Mouse (Mus musculus) lung, embryonic 14.5 days (tissue): ENCODE results near the gene Fgfr2. TPM values are rescaled to one million over a fixed set of nuclear protein-coding genes. Genes with fewer than 3 reads are reported as not detected.
A peak's percentile ranks its signal among the peaks of the same experiment; 100 is the strongest.

Experiments used
- ATAC-seq: fragments of 200-750 bp; cut with Nextera tagmentation; 2 replicates; pipeline ENCODE4 v1.8.0; 2017; ENCODE audit warnings: mild to moderate bottlenecking, moderate TSS enrichment, moderate library complexity; ENCODE audit not compliant: insufficient read depth
- DNase-seq: peaks from one replicate; pipeline ENCODE4 v3.0.0-alpha.2; 2015
- H3K27ac ChIP-seq: fragments of 300-500 bp; sonication (generic); 2 replicates; pipeline ENCODE4 v1.5.1; 2014; ENCODE audit warnings: low read depth, mild to moderate bottlenecking, moderate library complexity
- H3K27me3 ChIP-seq: fragments of 300-500 bp; sonication (generic); 2 replicates; pipeline ENCODE4 v1.6.1; 2014; ENCODE audit warnings: low read length, control low read depth; ENCODE audit not compliant: insufficient read depth
- H3K36me3 ChIP-seq: fragments of 300-500 bp; sonication (generic); 2 replicates; pipeline ENCODE4 v1.6.1; 2014; ENCODE audit warnings: control low read depth; ENCODE audit not compliant: insufficient read depth
- H3K4me1 ChIP-seq: fragments of 300-500 bp; sonication (generic); 2 replicates; pipeline ENCODE4 v1.6.1; 2014; ENCODE audit warnings: antibody characterized with exemption, control low read depth; ENCODE audit not compliant: insufficient read depth
- H3K4me2 ChIP-seq: fragments of 300-500 bp; sonication (generic); 2 replicates; pipeline ENCODE4 v1.6.1; 2014; ENCODE audit warnings: mild to moderate bottlenecking
- H3K4me3 ChIP-seq: fragments of 300-500 bp; sonication (generic); 2 replicates; pipeline ENCODE4 v1.5.1; 2014; ENCODE audit warnings: low read depth, low read length
- H3K9ac ChIP-seq: fragments of 300-500 bp; sonication (generic); 2 replicates; pipeline ENCODE4 v1.6.1; 2014
- H3K9me3 ChIP-seq: fragments of 300-500 bp; sonication (generic); 2 replicates; pipeline ENCODE4 v1.6.1; 2016; ENCODE audit warnings: low read depth, low read length, control low read depth
- CTCF ChIP-seq: IDR thresholded peaks from 2 replicates; pipeline ENCODE4 v1.5.1; 2016; ENCODE audit warnings: antibody characterized with exemption, low read depth
- WGBS: fragments of 180-500 bp; shearing (Covaris S2); extraction: QIAGEN DNeasy Blood & Tissue Kit; methylation state at CpG from one replicate; pipeline ENCODE4 v1.1.7; 2014; 5-methylcytosine and 5-hydroxymethylcytosine counted together
- polyA plus RNA-seq: library from polyadenylated mRNA; unstranded; fragments of >200 nt; fragmentation: Nextera tagmentation; extraction: Ambion mirVana; gene quantifications from 2 replicates; pipeline ENCODE4 v1.2.1, GENCODE M21; 2014

Gene Fgfr2
- polyA plus RNA-seq, 1 experiment from 2014 or later: 179 TPM

DNA sequence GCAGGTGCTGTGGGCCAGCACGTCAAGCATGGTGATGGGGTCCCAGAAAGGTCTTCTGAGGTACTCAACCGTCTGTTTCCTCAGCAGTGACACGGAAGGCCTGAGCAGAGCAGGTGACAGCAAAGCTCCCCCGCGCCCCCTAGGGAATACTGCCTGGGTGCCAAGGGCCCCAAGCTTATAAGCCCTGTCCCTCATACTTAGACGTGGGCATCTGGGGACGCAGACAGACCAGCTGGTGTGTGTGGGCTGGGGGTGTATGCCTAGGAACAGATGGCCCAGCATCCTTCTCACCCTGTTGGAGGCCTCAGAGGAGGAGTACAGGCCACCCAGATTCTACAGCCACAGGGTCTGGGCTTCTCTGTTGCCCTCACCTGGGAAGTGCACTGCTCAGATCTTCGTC lies 402.6 kb downstream of the Fgfr2 start:
- DNase-seq: no peak
- no peak overlapping the region; the same call in 1 of the 2 replicates for H3K27ac ChIP-seq
- no peak overlapping the region for H3K4me3 ChIP-seq
- no peaks in the 10 kb centered on the region for H3K27me3 ChIP-seq
- 0 out of 2 replicates have a peak, but pooled peaks cover under 1% of the 10 kb centered on the region for H3K36me3 ChIP-seq
- no peaks in the 10 kb centered on the region for H3K9me3 ChIP-seq
- H3K4me2 ChIP-seq: no peak overlapping the region
- 75% methylated on average over 8 of the region's 8 CpGs for WGBS
- peaks cover 3% of the 10 kb centered on the region; the same call in 1 of the 2 replicates for H3K4me1 ChIP-seq
- no peak for TF ChIP-seq CTCF
- no peak overlapping the region for H3K9ac ChIP-seq
- ATAC-seq: no peak

DNA sequence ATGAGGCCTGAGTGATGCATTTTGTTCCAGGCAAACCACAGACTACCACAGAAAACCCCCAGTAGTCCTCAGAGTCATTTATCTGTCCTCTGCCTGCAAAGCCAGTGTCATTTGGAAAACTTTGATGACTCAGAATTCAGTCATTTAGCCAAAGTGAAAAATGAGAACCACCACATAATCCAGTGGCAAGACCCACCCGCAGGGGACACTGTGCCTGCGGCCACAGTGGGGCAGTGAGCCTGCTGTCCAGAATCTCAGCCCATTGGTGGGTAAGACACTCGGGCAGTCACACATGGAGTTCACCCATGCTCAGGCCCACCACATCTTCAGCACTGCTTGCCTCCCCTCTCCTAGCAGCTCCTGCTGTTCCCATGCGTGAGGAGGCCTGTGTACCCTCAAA lies 403.6 kb downstream of the Fgfr2 start:
- no peak overlapping the region for H3K4me3 ChIP-seq
- ATAC-seq (no peak), DNase-seq (no peak)
- no peak for TF ChIP-seq CTCF
- no peaks in the 10 kb centered on the region for H3K27me3 ChIP-seq
- no peak overlapping the region for H3K4me2 ChIP-seq
- H3K9me3 ChIP-seq: no peaks in the 10 kb centered on the region
- no peak overlapping the region for H3K27ac ChIP-seq
- H3K36me3 ChIP-seq: peaks cover 6% of the 10 kb centered on the region
- WGBS: 88% methylated on average over 4 of the region's 4 CpGs
- no peak overlapping the region for H3K9ac ChIP-seq
- H3K4me1 ChIP-seq: peaks cover 3% of the 10 kb centered on the region; the same call in 1 of the 2 replicates

DNA sequence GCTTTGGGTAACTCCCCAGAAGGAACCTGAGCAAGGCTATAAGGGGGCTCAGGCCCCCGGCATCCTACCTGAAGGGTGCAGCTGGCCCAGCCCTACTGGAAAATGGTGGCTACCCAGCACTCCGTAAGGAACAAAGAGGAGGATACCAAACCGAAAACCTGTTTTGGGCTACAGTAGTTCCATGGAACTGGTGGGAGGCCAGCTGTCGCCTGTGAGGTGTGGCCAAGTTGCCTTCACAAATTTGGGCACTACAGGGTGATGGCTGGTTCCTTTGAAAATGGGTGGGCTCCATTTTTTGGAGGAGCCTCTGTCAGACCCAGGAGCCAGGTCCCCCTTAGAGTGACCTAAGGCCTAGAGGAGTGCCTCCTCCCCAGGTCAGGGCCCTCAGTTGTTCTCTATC lies 407.9 kb downstream of the Fgfr2 start:
- no peak for TF ChIP-seq CTCF
- H3K27ac ChIP-seq: peak overlapping the region; percentile 75; the same call in 1 of the 2 replicates
- DNase-seq (no peak), ATAC-seq (no peak)
- no peaks in the 10 kb centered on the region for H3K9me3 ChIP-seq
- H3K4me3 ChIP-seq: no peak overlapping the region
- no peak overlapping the region for H3K4me2 ChIP-seq
- no peak overlapping the region for H3K9ac ChIP-seq
- H3K4me1 ChIP-seq: peaks cover 24% of the 10 kb centered on the region
- 94% methylated on average over 4 of the region's 4 CpGs for WGBS
- no peaks in the 10 kb centered on the region for H3K27me3 ChIP-seq
- peaks cover 6% of the 10 kb centered on the region for H3K36me3 ChIP-seq

DNA sequence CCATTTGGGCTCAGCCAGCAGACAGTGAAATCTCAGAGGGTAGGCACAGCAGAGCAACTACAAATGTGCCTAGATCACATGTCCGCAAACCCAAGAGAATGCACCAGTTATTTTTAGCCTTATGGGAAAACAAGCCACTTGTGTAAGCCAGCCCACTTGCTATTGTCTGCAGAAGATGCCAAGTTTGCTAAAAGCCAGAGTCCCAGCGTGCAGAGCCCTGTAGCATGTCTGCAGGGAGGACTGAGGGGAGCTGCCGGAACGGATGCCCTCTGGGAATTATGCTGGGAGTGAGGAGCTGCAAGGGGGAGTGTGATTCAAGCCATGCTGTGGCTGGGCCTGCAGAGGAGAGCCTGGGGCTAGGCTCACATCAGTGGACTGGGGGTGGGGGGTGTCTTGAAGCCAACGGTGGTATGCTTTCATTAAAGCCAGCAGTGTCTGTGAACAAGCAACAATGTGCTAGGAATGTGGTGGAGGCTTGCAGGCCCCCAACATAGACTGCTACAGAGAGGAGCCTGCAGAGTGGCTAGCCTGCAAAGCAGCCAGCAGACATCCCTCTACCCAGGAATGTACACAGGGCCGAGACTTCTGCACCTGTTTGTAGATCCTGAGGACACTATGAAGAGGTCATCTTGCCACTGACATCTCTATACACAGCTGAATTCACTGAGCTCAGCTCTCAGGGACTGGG lies 408.8 kb downstream of the Fgfr2 start:
- Histone ChIP-seq H3K4me2 (no peak overlapping the region), H3K27me3 (no peaks in the 10 kb centered on the region), H3K9me3 (no peaks in the 10 kb centered on the region), H3K4me3 (no peak overlapping the region), H3K9ac (no peak overlapping the region), H3K27ac (peak overlapping the region; percentile 75; the same call in 1 of the 2 replicates), H3K4me1 (peaks cover 24% of the 10 kb centered on the region), H3K36me3 (peaks cover 6% of the 10 kb centered on the region)
- 46% methylated on average over 6 of the region's 6 CpGs for WGBS
- TF ChIP-seq CTCF: no peak
- peak; percentile 66 for DNase-seq
- peak; percentile 29; the same call in 1 of the 2 replicates for ATAC-seq

DNA sequence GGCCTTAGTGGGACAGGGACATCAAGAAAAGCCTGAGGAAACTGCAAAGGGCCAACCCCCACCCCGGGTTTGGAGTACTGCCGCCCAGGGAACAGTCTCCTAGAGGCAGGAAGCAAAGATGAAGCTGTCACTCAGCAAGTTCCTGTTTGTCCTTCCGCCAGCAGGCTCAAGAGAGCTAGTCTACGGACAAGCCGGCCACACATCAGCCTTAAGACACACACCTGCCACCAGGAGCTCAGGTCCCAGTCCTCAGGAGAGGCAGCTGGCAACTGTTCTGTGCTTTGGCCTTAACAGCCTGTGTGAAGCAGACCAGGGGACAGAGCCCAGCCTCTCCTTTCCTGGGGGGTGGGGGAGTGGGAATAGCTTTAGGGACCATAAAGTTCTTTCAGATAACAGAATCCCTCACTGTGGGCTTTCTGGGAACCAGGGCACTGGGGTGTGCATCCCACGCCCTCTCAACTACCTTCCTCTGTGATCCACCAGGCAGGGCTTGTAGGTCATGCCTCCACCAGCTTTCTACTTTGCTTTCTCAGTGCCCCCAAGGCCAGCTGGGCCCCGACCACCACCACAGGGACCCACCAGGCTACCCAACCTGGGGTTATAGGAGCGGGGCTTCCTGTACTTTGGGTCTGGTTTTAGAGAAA lies 409.5 kb downstream of the Fgfr2 start:
- ATAC-seq: no peak
- peak; percentile 54 for DNase-seq
- TF ChIP-seq CTCF: no peak
- Histone ChIP-seq H3K27me3 (no peaks in the 10 kb centered on the region), H3K4me1 (peaks cover 24% of the 10 kb centered on the region), H3K4me2 (no peak overlapping the region), H3K9ac (no peak overlapping the region), H3K9me3 (no peaks in the 10 kb centered on the region), H3K27ac (peak overlapping the region; percentile 75), H3K36me3 (peaks cover 6% of the 10 kb centered on the region), H3K4me3 (no peak overlapping the region)
- WGBS: 53% methylated on average over 8 of the region's 8 CpGs

DNA sequence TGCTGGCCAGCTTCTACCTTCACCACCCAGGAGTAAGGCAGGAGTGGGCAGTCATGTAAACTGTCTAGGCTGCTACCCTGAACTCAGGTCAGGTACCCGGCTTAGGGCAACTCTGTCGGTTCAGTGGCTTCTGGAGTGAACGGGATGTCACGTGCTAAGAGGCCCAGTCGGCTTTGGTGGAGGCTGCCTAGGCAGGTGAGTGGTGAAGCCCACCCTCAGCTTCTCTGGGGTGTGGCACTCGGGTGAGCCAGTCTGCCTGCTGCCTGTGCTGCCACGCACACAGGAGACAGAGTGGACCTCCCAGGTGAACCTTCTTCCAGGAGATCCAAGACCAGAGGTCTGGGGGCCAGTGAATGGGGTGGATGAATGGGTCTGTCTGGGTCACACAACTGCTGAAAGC lies 410.2 kb downstream of the Fgfr2 start:
- H3K4me1 ChIP-seq: peaks cover 24% of the 10 kb centered on the region
- H3K4me3 ChIP-seq: no peak overlapping the region
- DNase-seq (no peak), ATAC-seq (no peak)
- no peak overlapping the region for H3K4me2 ChIP-seq
- no peak overlapping the region for H3K9ac ChIP-seq
- H3K27ac ChIP-seq: peak overlapping the region; percentile 75
- H3K27me3 ChIP-seq: no peaks in the 10 kb centered on the region
- WGBS: 52% methylated on average over 7 of the region's 7 CpGs
- no peak for TF ChIP-seq CTCF
- H3K36me3 ChIP-seq: peaks cover 6% of the 10 kb centered on the region
- H3K9me3 ChIP-seq: no peaks in the 10 kb centered on the region

DNA sequence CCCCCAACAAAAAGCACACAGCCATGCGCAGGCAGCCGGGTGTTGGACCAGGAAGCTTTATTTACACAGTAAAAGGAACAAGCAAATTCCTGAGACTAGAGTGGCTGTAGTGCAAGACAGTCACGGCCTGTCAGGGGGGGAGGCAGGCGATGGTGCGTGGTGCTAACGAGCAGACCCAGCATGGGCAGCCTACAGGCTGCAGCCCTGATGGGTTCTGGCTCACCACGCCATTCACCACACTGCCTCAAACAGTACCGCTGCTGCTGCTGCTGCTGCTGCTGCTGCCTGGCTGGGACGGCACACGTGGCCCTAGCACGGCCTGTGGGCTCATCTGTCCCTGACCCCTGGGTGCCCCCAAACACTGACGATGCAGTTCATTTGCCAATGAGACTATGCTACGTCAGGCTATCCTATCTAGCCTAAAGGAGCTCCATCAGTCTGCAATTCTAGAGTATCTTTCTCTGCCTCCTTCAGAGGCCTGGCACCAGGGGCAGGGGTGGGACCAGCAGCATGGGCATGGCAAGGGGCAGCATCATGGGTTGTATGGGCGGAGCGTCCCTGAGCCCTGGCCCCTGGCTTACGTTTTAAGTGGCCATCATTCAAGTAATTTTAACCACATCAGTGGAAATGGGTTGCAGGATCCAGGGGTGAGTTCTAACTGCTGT lies 411.0 kb downstream of the Fgfr2 start:
- peaks cover 24% of the 10 kb centered on the region for H3K4me1 ChIP-seq
- H3K27ac ChIP-seq: peak overlapping the region; percentile 69; the same call in 1 of the 2 replicates
- peak overlapping the region; percentile 30 for H3K4me2 ChIP-seq
- TF ChIP-seq CTCF: no peak
- H3K27me3 ChIP-seq: no peaks in the 10 kb centered on the region
- ATAC-seq: peak; percentile 80
- peak; percentile 75 for DNase-seq
- no peaks in the 10 kb centered on the region for H3K9me3 ChIP-seq
- H3K9ac ChIP-seq: 0 out of 2 replicates have a peak overlapping the region, but pooled peaks have one; percentile 26
- H3K4me3 ChIP-seq: no peak overlapping the region
- 23% methylated on average over 16 of the region's 16 CpGs for WGBS
- peaks cover 6% of the 10 kb centered on the region for H3K36me3 ChIP-seq
